Mouse (Mus musculus) liver, embryonic 12.5 days (tissue): ENCODE measurements around the gene Slc9a5. TPM values are rescaled to one million over a fixed set of nuclear protein-coding genes. Genes with fewer than 3 reads are reported as not detected.
A peak's percentile ranks its signal among the peaks of the same experiment; 100 is the strongest.

ENCODE experiments used
- ATAC-seq: fragments of 200-750 bp; cut with Nextera tagmentation; 2 replicates; pipeline ENCODE4 v1.8.0; 2017; ENCODE audit warnings: moderate number of reproducible peaks, mild to moderate bottlenecking, moderate library complexity
- H3K27ac ChIP-seq: fragments of 300-500 bp; sonication (generic); 2 replicates; pipeline ENCODE4 v1.5.1; 2016; ENCODE audit warnings: mild to moderate bottlenecking
- H3K27me3 ChIP-seq: fragments of 300-500 bp; sonication (generic); replicated peaks from 2 replicates; pipeline ENCODE4 v1.6.1; 2016; ENCODE audit warnings: mild to moderate bottlenecking, moderate library complexity
- H3K36me3 ChIP-seq: fragments of 300-500 bp; sonication (generic); 2 replicates; pipeline ENCODE4 v1.6.1; 2016; ENCODE audit warnings: mild to moderate bottlenecking, moderate library complexity
- H3K4me1 ChIP-seq: fragments of 300-500 bp; sonication (generic); 2 replicates; pipeline ENCODE4 v1.6.1; 2016
- H3K4me2 ChIP-seq: fragments of 300-500 bp; sonication (generic); 2 replicates; pipeline ENCODE4 v1.6.1; 2016; ENCODE audit warnings: mild to moderate bottlenecking, moderate library complexity
- H3K4me3 ChIP-seq: fragments of 300-500 bp; sonication (generic); 2 replicates; pipeline ENCODE4 v1.5.1; 2016; ENCODE audit warnings: mild to moderate bottlenecking, moderate library complexity
- H3K9ac ChIP-seq: fragments of 300-500 bp; sonication (generic); 2 replicates; pipeline ENCODE4 v1.6.1; 2016; ENCODE audit warnings: mild to moderate bottlenecking, moderate library complexity
- H3K9me3 ChIP-seq: fragments of 300-500 bp; sonication (generic); replicated peaks from 2 replicates; pipeline ENCODE4 v1.6.1; 2016; ENCODE audit warnings: mild to moderate bottlenecking, moderate library complexity
- WGBS: fragments of 180-500 bp; shearing (Covaris S2); methylation state at CpG from one replicate; pipeline ENCODE4 v1.1.7; 2016; ENCODE audit not compliant: insufficient replicate concordance; 5-methylcytosine and 5-hydroxymethylcytosine counted together
- microRNA counts: library from miRNA; unstranded; fragments of <30 nt; microRNA quantifications from one replicate; lab custom pipeline; 2017
- microRNA-seq: library from miRNA; unstranded; fragments of <30 nt; microRNA quantifications from one replicate; pipeline ENCODE4, GENCODE M21; 2017
- polyA plus RNA-seq: library from polyadenylated mRNA; unstranded; fragments of >200 nt; fragmentation: Nextera tagmentation; extraction: Ambion mirVana; gene quantifications from 2 replicates; pipeline ENCODE4 v1.2.1, GENCODE M21; 2016

Gene Slc9a5
- polyA plus RNA-seq, 1 experiment from 2014 or later: 0.42 TPM

- Histone ChIP-seq H3K4me2 (no peak overlapping the region), H3K9me3 (no peaks in the 10 kb centered on the region), H3K27me3 (peaks cover 22% of the 10 kb centered on the region; the same call in 1 of the 2 replicates), H3K4me3 (no peak overlapping the region), H3K27ac (no peak overlapping the region), H3K36me3 (no peaks in the 10 kb centered on the region), H3K4me1 (no peaks in the 10 kb centered on the region), H3K9ac (no peak overlapping the region)
- 33% methylated on average over 3 of the region's 3 CpGs for WGBS
- no peak for ATAC-seq
Observed at GRCm38 (mm10) chr8:105397747-105398146, 49.1 kb downstream of the Slc9a5 start.

DNA sequence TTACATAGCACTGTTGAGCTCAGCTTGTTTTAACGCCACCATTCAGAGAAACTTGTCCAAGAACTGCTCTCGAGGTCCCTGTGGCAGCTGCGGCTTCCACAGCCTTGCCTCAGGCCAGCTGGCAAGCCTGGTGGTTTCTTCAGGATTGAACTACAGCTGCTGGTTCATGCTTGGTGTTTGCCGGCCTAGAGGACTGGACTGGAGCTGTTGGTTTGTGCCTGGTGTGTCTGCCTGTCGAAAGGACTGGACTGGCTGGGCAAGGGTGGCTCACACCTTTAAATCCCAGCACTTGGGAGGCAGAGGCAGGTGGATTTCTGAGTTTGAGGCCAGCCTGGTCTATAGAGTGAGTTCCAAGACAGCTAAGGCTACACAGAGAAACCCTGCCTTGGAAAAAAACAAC is 51.4 kb downstream of the Slc9a5 start:
- Histone ChIP-seq H3K36me3 (no peaks in the 10 kb centered on the region), H3K4me1 (no peaks in the 10 kb centered on the region), H3K9ac (no peak overlapping the region), H3K4me3 (no peak overlapping the region), H3K27ac (no peak overlapping the region), H3K9me3 (no peaks in the 10 kb centered on the region), H3K4me2 (no peak overlapping the region), H3K27me3 (peaks cover 16% of the 10 kb centered on the region; the same call in 1 of the 2 replicates)
- 68% methylated on average over 5 of the region's 5 CpGs for WGBS
- no peak for ATAC-seq

GRCm38 (mm10) chr8:105403467-105403866 is 54.8 kb downstream of the Slc9a5 start:
- no peak overlapping the region for H3K4me3 ChIP-seq
- 73% methylated on average over 8 of the region's 8 CpGs for WGBS
- no peak overlapping the region for H3K27ac ChIP-seq
- no peaks in the 10 kb centered on the region for H3K9me3 ChIP-seq
- no peak for ATAC-seq
- H3K27me3 ChIP-seq: peaks cover 13% of the 10 kb centered on the region; the same call in 1 of the 2 replicates
- no peak overlapping the region for H3K9ac ChIP-seq
- H3K4me2 ChIP-seq: no peak overlapping the region
- H3K4me1 ChIP-seq: no peaks in the 10 kb centered on the region
- H3K36me3 ChIP-seq: no peaks in the 10 kb centered on the region

- Histone ChIP-seq H3K27me3 (peaks cover 12% of the 10 kb centered on the region; the same call in 1 of the 2 replicates), H3K36me3 (no peaks in the 10 kb centered on the region), H3K9ac (no peak overlapping the region), H3K4me3 (no peak overlapping the region), H3K4me2 (no peak overlapping the region), H3K9me3 (no peaks in the 10 kb centered on the region), H3K27ac (no peak overlapping the region), H3K4me1 (no peaks in the 10 kb centered on the region)
- ATAC-seq: no peak
- 61% methylated on average over 1 of the region's 1 CpGs for WGBS
Observed at GRCm38 (mm10) chr8:105404496-105404895, 55.9 kb downstream of the Slc9a5 start.

DNA sequence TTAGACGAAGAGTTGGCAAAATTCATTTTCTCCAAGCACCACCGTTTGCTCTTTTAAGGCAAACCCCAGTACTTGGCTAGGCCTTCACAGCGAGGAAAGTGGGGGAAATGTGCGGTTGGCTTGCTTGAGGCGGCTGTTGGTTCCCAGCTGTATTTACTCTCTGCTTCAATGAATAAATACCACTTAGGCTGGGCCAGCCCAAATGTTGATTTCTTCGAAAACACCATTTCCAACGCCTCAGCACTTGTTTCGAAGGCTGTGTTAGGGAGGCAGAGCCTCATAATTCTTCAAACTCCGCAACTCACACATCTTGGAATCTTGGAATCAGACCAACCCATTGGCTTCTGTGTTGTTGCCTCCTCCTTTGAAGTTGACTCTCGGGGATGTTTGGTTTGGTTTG is 57.8 kb downstream of the Slc9a5 start:
- Histone ChIP-seq H3K9ac (no peak overlapping the region), H3K4me1 (no peaks in the 10 kb centered on the region), H3K36me3 (no peaks in the 10 kb centered on the region), H3K27me3 (peaks cover 7% of the 10 kb centered on the region; the same call in 1 of the 2 replicates), H3K27ac (no peak overlapping the region), H3K9me3 (no peaks in the 10 kb centered on the region), H3K4me3 (no peak overlapping the region), H3K4me2 (no peak overlapping the region)
- WGBS: 62% methylated on average over 10 of the region's 10 CpGs
- no peak for ATAC-seq

GRCm38 (mm10) chr8:105408331-105408730 is 59.7 kb downstream of the Slc9a5 start:
- Histone ChIP-seq H3K4me3 (no peak overlapping the region), H3K9me3 (no peaks in the 10 kb centered on the region), H3K4me1 (peaks cover 2% of the 10 kb centered on the region), H3K27ac (no peak overlapping the region), H3K27me3 (peaks cover 23% of the 10 kb centered on the region), H3K9ac (no peak overlapping the region), H3K36me3 (no peaks in the 10 kb centered on the region), H3K4me2 (no peak overlapping the region)
- ATAC-seq: no peak
- 48% methylated on average over 7 of the region's 7 CpGs for WGBS

- Histone ChIP-seq H3K9ac (no peak overlapping the region), H3K27me3 (peaks cover 39% of the 10 kb centered on the region), H3K36me3 (no peaks in the 10 kb centered on the region), H3K9me3 (no peaks in the 10 kb centered on the region), H3K27ac (no peak overlapping the region), H3K4me3 (no peak overlapping the region), H3K4me1 (peaks cover 10% of the 10 kb centered on the region), H3K4me2 (no peak overlapping the region)
- 85% methylated on average over 6 of the region's 6 CpGs for WGBS
- no peak for ATAC-seq
Observed at GRCm38 (mm10) chr8:105409947-105410346, 61.3 kb downstream of the Slc9a5 start.

DNA sequence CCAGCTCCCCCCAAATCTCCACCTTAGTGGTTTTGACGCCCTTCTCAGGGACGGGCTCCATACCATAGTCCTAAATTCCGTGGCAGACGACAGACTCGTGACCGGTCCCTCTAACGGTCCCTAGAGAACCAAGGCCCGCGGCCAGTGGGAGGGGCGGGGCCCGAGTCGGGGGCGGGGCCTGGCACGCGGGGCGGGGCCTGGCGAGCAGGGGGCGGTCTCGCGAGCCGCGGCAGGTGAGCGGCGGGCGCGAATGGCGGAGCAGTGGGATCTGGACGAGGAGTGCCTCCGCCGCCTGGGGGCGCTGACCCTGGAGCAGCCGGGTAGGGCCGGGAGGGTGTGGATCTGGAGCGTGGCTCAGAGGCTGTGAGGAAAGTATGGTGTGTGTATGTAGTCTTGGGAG is 64.7 kb downstream of the Slc9a5 start, which contains the start of the genes Kctd19 and Lrrc36:
Gene Kctd19, minus strand, starts transcription at position 112 of the 400 bp plus-strand sequence.
Gene Lrrc36, plus strand, starts transcription at position 181 of the 400 bp plus-strand sequence.
- H3K4me2 ChIP-seq: peak within 1 kb of the TSS; percentile 65
- peak; percentile 80 for ATAC-seq
- H3K27me3 ChIP-seq: peaks cover 56% of the 10 kb centered on the region
- 2% methylated on average over 32 of the region's 34 CpGs for WGBS
- H3K9me3 ChIP-seq: 0 out of 2 replicates have a peak, but pooled peaks cover 4% of the 10 kb centered on the region
- peak within 1 kb of the TSS; percentile 36 for H3K4me3 ChIP-seq
- peaks cover 10% of the 10 kb centered on the region for H3K4me1 ChIP-seq
- no peak within 1 kb of the TSS for H3K27ac ChIP-seq
- no peak within 1 kb of the TSS for H3K9ac ChIP-seq
- no peaks in the 10 kb centered on the region for H3K36me3 ChIP-seq

DNA sequence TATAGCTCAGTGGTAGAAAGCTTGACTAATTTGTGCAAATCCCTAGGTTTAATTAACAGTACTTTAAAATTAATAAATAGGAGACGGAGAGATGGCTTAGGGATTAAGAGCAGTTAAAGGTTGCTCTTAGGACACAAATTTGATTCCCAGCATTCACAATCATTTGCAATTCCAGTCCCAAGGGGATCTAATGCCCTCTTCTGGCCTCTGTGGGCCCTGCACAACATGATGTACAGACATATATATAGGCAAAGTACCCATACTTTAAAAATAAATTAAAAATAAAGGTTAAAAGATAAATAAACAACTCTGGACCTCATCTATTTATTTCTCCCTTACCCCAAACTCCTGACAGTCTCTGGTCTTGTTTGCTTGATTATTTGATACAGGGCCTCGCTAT is 70.3 kb downstream of the Slc9a5 start:
- no peak overlapping the region for H3K4me2 ChIP-seq
- H3K36me3 ChIP-seq: no peaks in the 10 kb centered on the region
- no peak overlapping the region for H3K9ac ChIP-seq
- H3K27me3 ChIP-seq: peaks cover 35% of the 10 kb centered on the region
- 75% methylated on average over 2 of the region's 2 CpGs for WGBS
- peaks cover under 1% of the 10 kb centered on the region; the same call in 1 of the 2 replicates for H3K4me1 ChIP-seq
- no peak overlapping the region for H3K27ac ChIP-seq
- 0 out of 2 replicates have a peak, but pooled peaks cover 4% of the 10 kb centered on the region for H3K9me3 ChIP-seq
- ATAC-seq: no peak
- H3K4me3 ChIP-seq: no peak overlapping the region

MicroRNAs encoded within 50 kb of the gene (microRNA counts, 519-probe panel; counts per million panel counts)
- microRNA mmu-miR-328 (lab: Ali Mortazavi, UCI): 582 counts per million, percentile 70 among the panel's probes with 10 or more counts

Small RNA genes within 50 kb of the gene (microRNA-seq; reads per million reads assigned to microRNA genes)
- gene Gm27320: not detected
- gene Mir328: 421 reads per million, percentile 65 among the genes with 10 or more reads in this experiment

Other genes with a start within 250 kb of the Slc9a5 start
- gene Ces4a, start 217.0 kb upstream of the Slc9a5 start, polyA plus RNA-seq: not detected in 2 replicates
- 19.1 and 19.6 TPM in 2 replicates for gene Cbfb, start 178.2 kb upstream of the Slc9a5 start, polyA plus RNA-seq
- gene D230025D16Rik, start 123.7 kb upstream of the Slc9a5 start, polyA plus RNA-seq: 16.7 and 18.8 TPM in 2 replicates
- gene B3gnt9, start 93.7 kb upstream of the Slc9a5 start, polyA plus RNA-seq: 3.5 and 3.6 TPM in 2 replicates
- 17.7 and 18.3 TPM in 2 replicates for gene Tradd, start 84.2 kb upstream of the Slc9a5 start, polyA plus RNA-seq
- gene Fbxl8, start 84.2 kb upstream of the Slc9a5 start, polyA plus RNA-seq: 1.2 and 1.5 TPM in 2 replicates
- gene Hsf4, start 79.0 kb upstream of the Slc9a5 start, polyA plus RNA-seq: not detected in 2 replicates
- gene Nol3, start 72.7 kb upstream of the Slc9a5 start, polyA plus RNA-seq: 0.12 and 0.18 TPM in 2 replicates
- 1.6 TPM in 2 replicates for gene 4931428F04Rik, start 59.0 kb upstream of the Slc9a5 start, polyA plus RNA-seq
- 11.9 and 13.8 TPM in 2 replicates for gene Exoc3l, start 52.7 kb upstream of the Slc9a5 start, polyA plus RNA-seq
- gene E2f4, start 51.2 kb upstream of the Slc9a5 start, polyA plus RNA-seq: 239 TPM in 2 replicates
- 2.7 and 3.0 TPM in 2 replicates for gene Elmo3, start 43.2 kb upstream of the Slc9a5 start, polyA plus RNA-seq
- gene Lrrc29, start 22.6 kb upstream of the Slc9a5 start, polyA plus RNA-seq: 9.9 and 10.0 TPM in 2 replicates
- 106 and 109 TPM in 2 replicates for gene Tmem208, start 22.5 kb upstream of the Slc9a5 start, polyA plus RNA-seq
- gene Fhod1, start 890 bp upstream of the Slc9a5 start, polyA plus RNA-seq: 1.2 and 1.4 TPM in 2 replicates
- not detected in 2 replicates for gene Plekhg4, start 24.4 kb downstream of the Slc9a5 start, polyA plus RNA-seq
- not detected in 2 replicates for gene Kctd19, start 64.7 kb downstream of the Slc9a5 start, polyA plus RNA-seq
- gene Lrrc36, start 64.7 kb downstream of the Slc9a5 start, polyA plus RNA-seq: 0.07 and 0.18 TPM in 2 replicates
- gene Tppp3, start 122.7 kb downstream of the Slc9a5 start, polyA plus RNA-seq: 1.2 and 1.4 TPM in 2 replicates
- gene Zdhhc1, start 148.1 kb downstream of the Slc9a5 start, polyA plus RNA-seq: 4.0 and 4.6 TPM in 2 replicates
- gene Hsd11b2, start 169.9 kb downstream of the Slc9a5 start, polyA plus RNA-seq: 6.0 and 6.7 TPM in 2 replicates
- 47.2 and 51.0 TPM in 2 replicates for gene Atp6v0d1, start 217.2 kb downstream of the Slc9a5 start, polyA plus RNA-seq